Mouse (Mus musculus) heart, adult 18-20 months (tissue): ENCODE measurements around the gene Cry1. TPM values are rescaled to one million over a fixed set of nuclear protein-coding genes. Genes with fewer than 3 reads are reported as not detected.

ENCODE experiments used
- DNase-seq, 2 experiments: peaks; one replicate each; pipeline ENCODE4 v3.0.0; 2021 to 2022; ENCODE audit warnings: mixed read lengths in 1 of 2
- total RNA-seq, 2 experiments: library from RNA; stranded (reverse); gene quantifications; 2 replicates each; pipeline ENCODE4 v1.2.3; 2021

The Cry1 gene
- total RNA-seq, 2 experiments from 2014 or later: 9.2 to 10.8 TPM

DNA sequence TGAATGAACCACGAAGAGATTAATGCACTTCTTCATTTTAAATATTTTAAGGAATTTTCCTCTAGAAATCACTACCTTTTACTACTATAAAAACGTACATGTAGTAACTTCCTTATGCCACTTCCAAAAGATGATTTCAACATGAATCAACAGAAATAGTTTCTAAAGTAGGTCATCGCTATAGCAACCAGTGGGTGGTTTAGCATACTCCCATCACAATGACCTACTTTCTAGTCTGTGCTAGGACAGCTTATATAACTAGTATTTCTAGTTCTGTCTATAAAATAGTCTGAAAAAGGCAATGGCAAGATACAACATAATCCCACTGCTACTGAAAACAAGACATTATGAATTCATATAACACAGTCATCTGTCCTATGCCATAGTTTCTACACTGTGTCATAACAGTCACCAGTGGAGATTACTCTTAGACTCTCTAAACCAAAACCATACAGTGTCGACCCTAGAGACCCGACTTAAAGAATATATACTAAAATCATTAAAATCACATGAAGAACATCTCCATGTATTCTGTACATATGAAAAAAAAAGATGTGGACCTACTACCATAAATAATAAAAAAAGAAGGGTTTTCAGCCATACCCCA lies 23.0 kb downstream of the Cry1 start:
- peak; percentile 67 to 68 for DNase-seq

DNA sequence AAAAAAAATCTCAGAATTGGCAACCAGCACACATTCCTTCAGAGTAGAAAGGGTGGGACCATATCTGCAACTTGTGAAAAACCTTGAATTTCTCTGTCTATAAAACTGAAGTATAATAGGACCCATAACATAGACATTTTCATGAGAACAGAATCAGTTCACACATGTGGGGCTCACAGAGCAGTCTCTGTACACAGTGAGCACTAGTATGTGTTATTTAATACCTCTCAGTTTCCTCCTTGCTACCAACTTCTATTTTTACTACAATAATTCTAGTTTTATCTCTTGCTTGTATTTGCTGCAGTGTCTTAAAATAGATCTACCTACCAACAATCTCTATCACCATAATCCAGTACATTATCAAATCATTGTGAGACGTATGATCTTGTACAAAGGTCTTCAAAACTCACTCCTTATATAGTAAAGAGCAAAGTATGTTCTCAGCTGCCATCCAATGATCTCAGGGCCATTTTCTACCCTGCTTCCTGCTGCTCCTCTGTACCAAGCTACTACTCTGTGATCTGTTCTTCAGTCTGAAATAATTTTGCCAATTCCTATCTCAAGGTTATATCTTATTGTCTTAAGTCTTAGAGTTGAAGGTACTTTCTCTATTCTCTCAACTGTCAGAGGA lies 24.8 kb downstream of the Cry1 start:
- no peak for DNase-seq

DNA sequence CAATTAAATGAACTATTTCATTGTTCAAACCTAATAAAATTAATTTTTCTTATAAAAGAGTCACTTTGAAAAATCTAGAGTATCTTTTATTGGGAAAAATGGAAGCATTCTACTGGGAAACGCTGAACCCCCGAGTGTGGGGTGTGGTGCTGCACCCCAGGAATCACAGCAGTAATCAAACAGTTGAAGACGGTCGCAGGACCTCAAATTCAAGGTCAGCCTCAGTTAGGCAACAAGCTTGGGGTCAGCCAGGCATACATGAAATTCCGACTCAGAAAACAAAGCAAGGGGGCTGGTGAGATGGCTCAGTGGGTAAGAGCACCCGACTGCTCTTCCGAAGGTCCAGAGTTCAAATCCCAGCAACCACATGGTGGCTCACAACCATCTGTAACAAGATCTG lies 27.4 kb downstream of the Cry1 start:
- DNase-seq: no peak

DNA sequence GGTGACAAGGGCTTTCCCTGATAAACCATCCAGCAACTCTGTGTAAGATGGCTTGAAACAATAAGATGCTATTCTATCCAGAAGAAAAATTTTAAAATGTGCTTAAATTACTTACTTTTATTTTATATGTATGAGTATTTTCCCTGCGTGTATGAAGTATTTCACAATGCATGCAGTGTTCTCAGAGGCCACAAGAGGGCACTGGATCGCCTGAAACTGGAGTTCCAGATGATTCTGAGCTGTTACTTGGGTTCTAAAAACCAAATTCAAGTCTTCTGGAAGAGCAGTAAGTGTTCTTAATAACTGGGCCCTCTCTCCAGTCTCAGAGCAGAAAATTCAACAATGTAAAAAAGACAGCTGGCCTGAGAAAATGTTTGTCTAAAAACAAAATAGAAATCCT lies 30.7 kb downstream of the Cry1 start:
- peak; percentile 55 to 88 for DNase-seq

DNA sequence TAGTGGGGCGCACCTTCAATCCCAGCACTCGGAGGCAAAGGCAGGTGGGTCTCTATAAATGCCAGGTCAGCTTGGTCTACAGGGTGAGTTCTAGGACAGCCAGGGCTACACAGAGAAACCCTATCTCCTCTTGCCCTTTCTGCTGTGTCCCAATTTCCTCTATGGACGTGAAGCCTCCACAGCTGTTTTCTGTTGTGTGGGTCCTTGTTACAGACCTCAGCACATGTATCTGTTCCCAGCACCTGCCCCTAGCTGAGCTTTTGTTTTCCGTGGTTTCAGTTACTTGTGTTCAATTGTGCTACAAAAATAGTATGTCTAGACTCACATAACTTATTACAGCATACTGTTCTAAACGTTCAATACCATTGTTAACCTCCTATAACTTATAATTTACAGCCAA lies 35.6 kb downstream of the Cry1 start:
- DNase-seq: no peak

DNA sequence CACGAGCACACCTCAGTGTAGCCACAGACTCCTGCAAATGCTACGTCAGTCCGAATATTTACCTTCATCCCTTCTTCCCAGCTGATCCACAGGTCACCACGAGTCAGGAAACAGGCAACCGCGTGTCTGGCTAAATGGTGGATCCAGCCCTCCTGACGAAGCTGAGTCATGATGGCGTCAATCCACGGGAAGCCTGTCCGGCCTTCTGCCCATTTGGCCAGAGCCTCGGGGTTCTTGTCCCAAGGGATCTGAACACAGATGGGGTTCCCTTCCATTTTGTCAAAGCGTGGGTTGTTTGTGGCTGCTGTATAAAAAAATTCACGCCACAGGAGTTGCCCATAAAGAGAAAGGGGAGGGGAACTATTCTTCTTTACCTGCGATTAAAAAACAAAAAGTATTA lies 38.6 kb downstream of the Cry1 start:
- DNase-seq: peak in 1 of 2 experiments; percentile 8

DNA sequence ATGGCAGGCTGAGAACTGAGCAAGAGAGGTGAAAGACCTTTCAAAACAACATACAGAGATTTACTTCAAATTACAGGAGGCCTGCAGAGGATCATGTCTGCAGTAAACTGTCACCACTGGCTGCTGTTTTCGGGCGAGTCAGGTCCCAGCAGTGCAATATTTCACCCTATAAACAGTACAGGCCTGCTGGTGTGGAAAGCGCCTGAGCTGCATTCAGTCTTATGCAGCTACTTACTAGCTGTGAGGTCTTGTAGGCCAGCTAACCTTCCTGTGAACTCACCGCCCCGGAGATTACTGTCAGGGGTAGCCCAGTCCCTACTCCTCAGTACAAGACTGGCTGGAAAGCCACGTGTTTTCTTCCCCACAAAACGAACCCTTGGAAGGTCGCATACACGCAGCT lies 43.4 kb downstream of the Cry1 start:
- DNase-seq: no peak

DNA sequence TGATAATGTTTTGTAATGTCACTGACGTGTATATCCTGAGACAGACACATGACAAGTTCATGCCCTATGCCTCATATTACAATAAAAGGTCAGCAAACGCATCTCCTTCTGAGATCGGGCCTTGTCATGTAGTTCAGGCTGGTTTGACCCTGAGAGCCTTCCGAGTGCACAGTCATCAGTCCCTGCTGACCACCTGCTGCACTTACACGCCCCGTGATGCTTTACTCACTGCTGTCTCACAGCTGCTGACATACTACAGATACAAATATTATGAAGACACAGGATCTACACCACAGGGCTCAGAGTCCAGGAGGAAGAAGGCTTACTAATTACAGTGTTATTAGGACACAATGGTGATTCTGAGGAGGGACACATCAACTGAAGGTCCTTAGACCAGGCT lies 48.3 kb downstream of the Cry1 start:
- DNase-seq: no peak

DNA sequence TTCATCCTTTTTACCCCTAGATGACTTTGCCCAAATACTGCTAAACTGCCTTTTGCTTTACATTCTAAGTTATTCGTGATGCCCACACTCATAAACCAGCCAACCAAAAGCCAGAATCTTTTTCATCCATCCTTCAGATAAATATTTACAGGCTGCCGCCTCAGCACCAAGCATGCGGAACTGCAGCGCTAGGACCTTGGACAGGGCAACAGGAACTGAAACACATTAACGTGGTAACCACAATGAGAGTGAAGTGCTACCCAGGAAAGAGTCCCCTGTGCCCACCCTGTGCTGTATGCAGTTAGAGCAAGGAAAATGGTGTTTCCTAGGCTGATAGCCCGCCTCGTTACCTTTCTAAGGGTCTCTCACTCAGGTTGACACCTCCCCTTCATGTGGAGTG lies 56.4 kb downstream of the Cry1 start:
- DNase-seq: peak; percentile 16 to 35

DNA sequence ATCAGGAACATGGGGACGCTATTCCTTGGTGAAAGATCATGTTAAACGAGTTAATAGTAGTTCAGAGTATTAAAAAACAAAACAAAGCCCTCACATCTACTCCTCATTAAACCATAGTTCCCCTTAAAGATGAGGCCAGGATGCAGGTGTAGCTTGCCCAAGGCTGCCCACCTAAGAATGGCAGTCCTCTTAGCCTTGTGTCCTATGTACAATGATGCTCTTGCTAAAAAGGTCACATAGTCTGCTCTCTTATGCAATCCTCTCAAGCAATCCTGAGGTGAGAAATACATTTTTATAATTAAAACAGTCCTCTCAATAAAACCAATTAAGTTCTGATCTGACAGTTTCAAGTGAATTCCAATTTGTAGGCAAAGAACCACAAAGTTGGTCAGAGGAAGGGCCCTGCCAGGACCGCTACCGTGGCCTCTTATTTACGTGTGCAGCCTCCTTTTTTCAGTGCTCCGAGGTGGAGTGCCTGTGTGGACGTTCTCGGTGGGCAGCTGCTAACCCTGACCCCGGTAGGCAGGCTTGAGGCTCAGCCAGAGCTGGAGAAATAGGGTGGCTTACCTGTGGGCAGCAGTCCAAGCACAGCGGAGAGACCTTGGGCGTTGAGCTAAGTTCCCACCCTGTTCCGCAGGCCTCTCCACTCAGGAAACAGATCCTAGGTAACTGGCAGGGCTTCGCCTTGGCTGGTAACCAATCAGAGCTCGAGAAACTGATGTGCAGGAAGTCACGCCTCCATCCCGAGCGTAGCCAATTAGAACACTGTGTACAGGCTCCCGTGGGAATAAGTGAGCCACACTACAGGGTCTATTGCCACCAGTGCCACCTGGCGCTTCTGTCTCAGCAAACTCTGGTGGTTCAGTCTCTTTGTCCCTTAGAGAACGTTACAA lies 57.2 kb downstream of the Cry1 start, which contains the start of gene Mterf2:
Gene Mterf2, minus strand, starts transcription at position 633 of the 893 bp plus-strand sequence.
- peak; percentile 93 to 97 for DNase-seq

DNA sequence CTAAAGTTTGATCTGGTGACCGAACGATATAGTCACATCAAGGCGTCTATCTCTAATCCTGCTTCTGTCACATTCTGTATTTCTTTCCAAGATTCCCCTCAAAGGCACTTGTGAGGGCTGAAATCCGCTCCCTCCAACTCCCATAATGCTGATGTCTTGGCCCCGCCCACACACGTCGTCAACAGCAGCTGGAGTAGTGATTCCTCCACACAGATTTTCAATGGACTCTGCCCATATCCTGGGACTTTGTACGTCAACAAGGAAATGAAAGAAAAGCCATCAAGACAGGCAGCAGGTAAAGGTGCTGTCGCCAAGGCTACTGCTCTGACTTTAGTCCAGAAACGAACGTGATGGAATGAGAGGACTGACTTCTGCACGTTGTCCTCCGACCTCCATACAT lies 59.7 kb downstream of the Cry1 start:
- DNase-seq: no peak

DNA sequence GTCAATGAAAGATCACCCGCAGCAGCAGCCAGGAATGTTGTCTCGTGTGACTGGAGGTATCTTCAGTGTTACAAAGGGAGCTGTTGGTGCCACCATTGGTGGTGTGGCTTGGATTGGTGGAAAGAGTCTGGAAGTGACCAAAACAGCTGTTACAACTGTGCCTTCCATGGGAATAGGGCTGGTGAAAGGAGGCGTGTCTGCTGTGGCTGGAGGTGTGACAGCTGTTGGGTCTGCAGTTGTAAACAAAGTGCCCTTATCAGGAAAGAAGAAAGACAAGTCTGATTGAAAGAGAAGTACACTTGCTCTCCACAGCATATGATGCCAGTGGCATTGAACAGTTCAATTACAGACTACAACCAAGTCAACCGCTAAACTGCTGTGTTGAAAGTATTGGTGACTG lies 70.5 kb downstream of the Cry1 start:
- DNase-seq: no peak

DNA sequence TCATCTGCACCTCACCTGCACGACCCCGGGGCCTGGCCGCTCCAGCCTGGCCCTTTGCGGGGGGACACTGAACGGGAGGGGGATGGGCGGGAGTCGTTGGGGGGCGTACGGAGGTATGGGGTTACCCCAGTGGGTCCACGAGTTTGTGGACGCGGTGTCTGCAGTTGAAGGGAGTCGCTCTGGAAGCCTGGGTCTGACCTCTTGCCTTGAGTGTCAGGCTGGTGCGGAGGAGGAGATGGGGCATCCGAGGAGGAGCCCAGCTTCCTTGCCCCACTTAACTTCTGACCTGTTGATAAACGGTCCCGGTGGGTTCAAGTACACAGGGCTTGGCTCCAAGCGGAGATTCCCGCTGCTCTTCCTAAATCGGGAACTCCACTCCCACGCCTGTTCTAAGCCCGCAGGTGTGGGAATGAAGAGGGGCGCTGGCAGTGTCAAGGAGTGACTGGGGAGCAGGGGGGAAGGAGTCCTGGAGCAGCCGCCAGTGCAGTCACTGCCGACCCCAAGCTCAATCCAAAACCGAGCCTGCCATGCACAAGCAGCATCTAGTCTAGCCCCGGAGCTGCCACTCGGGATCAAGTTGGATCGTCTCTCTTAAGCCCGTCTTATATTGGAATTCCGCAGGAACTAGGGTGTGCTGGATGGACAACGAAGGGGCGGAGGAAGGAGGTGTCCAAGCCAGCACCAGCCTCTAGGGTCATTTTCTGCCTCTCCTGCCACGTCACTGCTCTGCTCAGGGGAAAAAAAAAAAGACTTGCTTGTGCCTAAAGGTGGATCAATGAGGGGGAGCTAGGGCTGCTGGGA lies 81.6 kb downstream of the Cry1 start:
- peak; percentile 28 to 40 for DNase-seq

DNA sequence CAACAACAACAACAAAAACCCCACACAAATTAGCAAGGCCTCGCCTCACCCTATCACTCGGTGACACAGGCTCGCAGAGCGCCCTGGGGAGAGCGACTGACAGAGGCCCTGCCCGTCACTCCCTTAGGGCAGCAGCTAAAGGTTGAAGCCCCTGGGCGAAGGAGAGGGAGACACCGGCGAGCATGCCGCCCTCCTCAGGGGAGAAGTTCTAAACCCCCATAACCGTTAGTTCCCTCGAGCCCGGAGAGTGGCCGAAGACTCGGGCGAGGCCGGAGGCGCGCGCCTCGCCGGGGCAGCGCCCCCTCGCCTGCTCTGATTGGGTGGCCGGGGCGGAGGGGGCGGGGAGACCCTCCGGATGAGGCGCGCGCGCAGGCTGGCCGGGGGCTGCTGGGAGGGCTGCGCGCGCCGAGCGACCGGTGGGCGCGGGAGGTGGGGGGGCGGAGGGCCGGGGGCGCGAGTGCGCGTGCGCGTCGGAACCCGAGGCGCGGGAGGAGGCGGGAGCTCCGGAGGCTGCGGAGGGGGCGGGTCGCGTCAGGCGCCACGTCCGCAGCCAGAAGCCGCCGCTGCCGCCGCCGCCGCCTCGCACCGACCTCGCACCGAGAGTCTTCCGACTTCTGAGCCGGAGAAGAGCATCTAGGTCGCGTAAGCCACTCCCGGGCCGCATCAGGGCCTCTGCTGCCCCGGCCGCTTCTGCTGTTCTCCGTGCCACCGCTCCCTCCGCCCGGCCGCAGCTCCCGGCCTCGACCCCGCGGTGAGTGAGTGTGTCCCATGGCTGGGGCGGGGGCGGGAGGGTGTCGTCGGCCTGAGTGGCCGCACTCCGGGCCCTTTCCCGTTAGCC lies 82.4 kb downstream of the Cry1 start, which contains the start of the genes Fhl4 and Tmem263:
Gene Fhl4, minus strand, starts transcription at position 249 of the 838 bp plus-strand sequence.
Gene Tmem263, plus strand, starts transcription at position 381 of the 838 bp plus-strand sequence.
- peak; percentile 85 to 89 for DNase-seq

DNA sequence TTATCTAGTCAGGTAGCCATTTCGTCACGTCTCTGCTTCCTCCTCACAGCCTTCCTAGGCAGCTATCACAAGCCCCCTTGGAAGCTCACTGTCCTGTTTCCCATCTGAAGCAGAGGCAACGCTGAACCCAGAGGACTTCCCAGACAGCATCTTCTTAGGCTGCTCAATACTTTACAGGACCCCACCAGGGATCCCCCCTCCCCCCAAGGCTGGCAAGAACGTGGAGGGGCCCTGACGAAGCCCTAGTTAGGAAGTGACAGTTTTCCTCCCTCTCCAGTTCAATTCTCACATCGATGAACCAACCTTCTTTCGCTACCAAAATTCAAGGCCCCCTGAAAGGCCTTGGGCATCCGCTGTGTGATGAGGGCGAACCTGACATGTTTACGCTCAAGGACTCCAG lies 83.0 kb downstream of the Cry1 start:
- DNase-seq: no peak

Other genes with a start within 250 kb of the Cry1 start
- gene Fhl4, start 82.6 kb downstream of the Cry1 start, total RNA-seq: under 1 TPM; 0.31 to 0.50 TPM
- 10 to 100 TPM; 14.7 to 15.6 TPM for gene Tmem263, start 82.4 kb downstream of the Cry1 start, total RNA-seq
- 10 to 100 TPM; 23.9 to 24.5 TPM for gene Mterf2, start 57.0 kb downstream of the Cry1 start, total RNA-seq
- 1 to 10 TPM; 3.2 to 4.8 TPM for gene Btbd11, start 201.8 kb upstream of the Cry1 start, total RNA-seq